Mouse (Mus musculus) forebrain, embryonic 11.5 days (tissue): ENCODE results near the gene Nlrc5. TPM values are rescaled to one million over a fixed set of nuclear protein-coding genes. Genes with fewer than 3 reads are reported as not detected.

Experiments
- ATAC-seq: fragments of 200-750 bp; cut with Nextera tagmentation; replicated peaks from 2 replicates; pipeline ENCODE4 v1.8.0; 2017; ENCODE audit warnings: moderate TSS enrichment; ENCODE audit not compliant: low FRiP score
- DNase-seq: peaks from one replicate; pipeline ENCODE4 v3.0.0-alpha.2; 2017; ENCODE audit warnings: low spot score
- H3K27ac ChIP-seq: fragments of 300-500 bp; sonication (generic); 2 replicates; pipeline ENCODE4 v1.5.1; 2014; ENCODE audit warnings: low read depth, low read length
- H3K27me3 ChIP-seq: fragments of 300-500 bp; sonication (generic); 2 replicates; pipeline ENCODE4 v1.6.1; 2014; ENCODE audit warnings: mild to moderate bottlenecking, low read length, mixed read lengths; ENCODE audit not compliant: control insufficient read depth, insufficient read depth
- H3K36me3 ChIP-seq: fragments of 300-500 bp; sonication (generic); 2 replicates; pipeline ENCODE4 v1.6.1; 2014; ENCODE audit warnings: mild to moderate bottlenecking, low read length, moderate library complexity, mixed read lengths; ENCODE audit not compliant: control insufficient read depth, insufficient read depth
- H3K4me1 ChIP-seq: fragments of 300-500 bp; sonication (generic); replicated peaks from 2 replicates; pipeline ENCODE4 v1.6.1; 2014; ENCODE audit warnings: low read length, mixed read lengths; ENCODE audit not compliant: control insufficient read depth, insufficient read depth
- H3K4me2 ChIP-seq: fragments of 300-500 bp; sonication (generic); 2 replicates; pipeline ENCODE4 v1.6.1; 2014; ENCODE audit warnings: low read depth, mild to moderate bottlenecking, low read length, moderate library complexity, mixed read lengths; ENCODE audit not compliant: severe bottlenecking
- H3K4me3 ChIP-seq: fragments of 300-500 bp; sonication (generic); 2 replicates; pipeline ENCODE4 v1.5.1; 2014; ENCODE audit warnings: low read depth, low read length
- H3K9ac ChIP-seq: fragments of 300-500 bp; sonication (generic); 2 replicates; pipeline ENCODE4 v1.6.1; 2014; ENCODE audit warnings: low read length
- H3K9me3 ChIP-seq: fragments of 300-500 bp; sonication (generic); 2 replicates; pipeline ENCODE4 v1.6.1; 2016; ENCODE audit warnings: low read length, mixed read lengths; ENCODE audit not compliant: control insufficient read depth
- WGBS: fragments of 180-500 bp; shearing (Covaris S2); extraction: QIAGEN DNeasy Blood & Tissue Kit; methylation state at CpG from one replicate; pipeline ENCODE4 v1.1.7; 2014; 5-methylcytosine and 5-hydroxymethylcytosine counted together
- polyA plus RNA-seq: library from polyadenylated mRNA; unstranded; fragments of >200 nt; fragmentation: Nextera tagmentation; extraction: Ambion mirVana; gene quantifications from 2 replicates; pipeline ENCODE4 v1.2.1, GENCODE M21; 2014

Gene Nlrc5
- polyA plus RNA-seq, 1 experiment from 2014 or later = 0.09 TPM

GRCm38 (mm10) chr8:94469656-94470055, 35.5 kb downstream of the Nlrc5 start:
- Histone ChIP-seq H3K36me3 (no peaks in the 10 kb centered on the region), H3K4me1 (no peaks in the 10 kb centered on the region), H3K9me3 (no peaks in the 10 kb centered on the region), H3K27me3 (no peaks in the 10 kb centered on the region), H3K4me3 (no peak overlapping the region), H3K27ac (no peak overlapping the region), H3K4me2 (no peak overlapping the region), H3K9ac (no peak overlapping the region)
- 77% methylated on average over 5 of the region's 5 CpGs for WGBS
- no peak for ATAC-seq
- no peak for DNase-seq

GRCm38 (mm10) chr8:94470794-94471193, 36.6 kb downstream of the Nlrc5 start:
- H3K9ac ChIP-seq = no peak overlapping the region
- no peaks in the 10 kb centered on the region for H3K36me3 ChIP-seq
- WGBS = 77% methylated on average over 2 of the region's 2 CpGs
- H3K9me3 ChIP-seq = no peaks in the 10 kb centered on the region
- no peak overlapping the region for H3K4me3 ChIP-seq
- DNase-seq = no peak
- no peak overlapping the region for H3K4me2 ChIP-seq
- H3K27ac ChIP-seq = no peak overlapping the region
- ATAC-seq = no peak
- H3K27me3 ChIP-seq = no peaks in the 10 kb centered on the region
- H3K4me1 ChIP-seq = no peaks in the 10 kb centered on the region

GRCm38 (mm10) chr8:94471281-94471680, 37.1 kb downstream of the Nlrc5 start:
- Histone ChIP-seq H3K9me3 (no peaks in the 10 kb centered on the region), H3K9ac (no peak overlapping the region), H3K4me1 (no peaks in the 10 kb centered on the region), H3K4me2 (no peak overlapping the region), H3K36me3 (no peaks in the 10 kb centered on the region), H3K27me3 (no peaks in the 10 kb centered on the region), H3K4me3 (no peak overlapping the region), H3K27ac (no peak overlapping the region)
- no peak for DNase-seq
- WGBS = 92% methylated on average over 1 of the region's 1 CpGs
- ATAC-seq = no peak

- Histone ChIP-seq H3K9me3 (no peaks in the 10 kb centered on the region), H3K27ac (no peak overlapping the region), H3K27me3 (no peaks in the 10 kb centered on the region), H3K9ac (no peak overlapping the region), H3K36me3 (no peaks in the 10 kb centered on the region), H3K4me2 (no peak overlapping the region), H3K4me3 (no peak overlapping the region), H3K4me1 (no peaks in the 10 kb centered on the region)
- DNase-seq (no peak), ATAC-seq (no peak)
- WGBS = 90% methylated on average over 8 of the region's 8 CpGs
Measured at GRCm38 (mm10) chr8:94472741-94473140, 38.6 kb downstream of the Nlrc5 start.

GRCm38 (mm10) chr8:94473431-94473830, 39.3 kb downstream of the Nlrc5 start:
- DNase-seq (no peak), ATAC-seq (no peak)
- Histone ChIP-seq H3K4me2 (no peak overlapping the region), H3K9me3 (no peaks in the 10 kb centered on the region), H3K4me3 (no peak overlapping the region), H3K36me3 (no peaks in the 10 kb centered on the region), H3K9ac (no peak overlapping the region), H3K4me1 (no peaks in the 10 kb centered on the region), H3K27ac (no peak overlapping the region), H3K27me3 (no peaks in the 10 kb centered on the region)
- WGBS = 83% methylated on average over 21 of the region's 21 CpGs

- DNase-seq (no peak), ATAC-seq (no peak)
- WGBS = 81% methylated on average over 8 of the region's 8 CpGs
- H3K27me3 ChIP-seq = no peaks in the 10 kb centered on the region
- no peak overlapping the region for H3K9ac ChIP-seq
- H3K27ac ChIP-seq = no peak overlapping the region
- H3K9me3 ChIP-seq = no peaks in the 10 kb centered on the region
- H3K36me3 ChIP-seq = no peaks in the 10 kb centered on the region
- H3K4me2 ChIP-seq = no peak overlapping the region
- no peak overlapping the region for H3K4me3 ChIP-seq
- H3K4me1 ChIP-seq = no peaks in the 10 kb centered on the region
Measured at GRCm38 (mm10) chr8:94475786-94476185, 41.6 kb downstream of the Nlrc5 start.

GRCm38 (mm10) chr8:94476846-94477245, 42.7 kb downstream of the Nlrc5 start:
- Histone ChIP-seq H3K27ac (no peak overlapping the region), H3K4me3 (no peak overlapping the region), H3K4me2 (no peak overlapping the region), H3K9ac (no peak overlapping the region), H3K36me3 (no peaks in the 10 kb centered on the region), H3K27me3 (no peaks in the 10 kb centered on the region), H3K9me3 (no peaks in the 10 kb centered on the region), H3K4me1 (no peaks in the 10 kb centered on the region)
- ATAC-seq (no peak), DNase-seq (no peak)
- 84% methylated on average over 7 of the region's 7 CpGs for WGBS

- no peak for DNase-seq
- H3K27me3 ChIP-seq = no peaks in the 10 kb centered on the region; the same call in 1 of the 2 replicates
- 7% methylated on average over 6 of the region's 6 CpGs for WGBS
Measured at GRCm38 (mm10) chr8:94482051-94482450, 47.9 kb downstream of the Nlrc5 start.

GRCm38 (mm10) chr8:94485288-94485687, 51.1 kb downstream of the Nlrc5 start:
- Histone ChIP-seq H3K9ac (no peak overlapping the region), H3K27ac (no peak overlapping the region), H3K27me3 (no peaks in the 10 kb centered on the region; the same call in 1 of the 2 replicates), H3K4me2 (no peak overlapping the region), H3K9me3 (no peaks in the 10 kb centered on the region), H3K4me3 (no peak overlapping the region), H3K36me3 (no peaks in the 10 kb centered on the region), H3K4me1 (no peaks in the 10 kb centered on the region)
- no peak for DNase-seq
- ATAC-seq = no peak
- 89% methylated on average over 3 of the region's 3 CpGs for WGBS

More at GRCm38 (mm10) chr8:94482051-94482450, 47.9 kb downstream of the Nlrc5 start:
- Histone ChIP-seq H3K9me3 (no peaks in the 10 kb centered on the region), H3K4me2 (no peak overlapping the region), H3K4me3 (no peak overlapping the region), H3K4me1 (no peaks in the 10 kb centered on the region), H3K27ac (no peak overlapping the region), H3K36me3 (no peaks in the 10 kb centered on the region), H3K9ac (no peak overlapping the region)
- ATAC-seq = no peak
